Mouse (Mus musculus) frontal cortex, adult (tissue): ENCODE data around the gene Cog1.
"Not testable (repeated sequence)": the region's sequence is repeated elsewhere in the genome, so short reads cannot be mapped to it uniquely, and the experiment has no call there.

Experiments
- ATAC-seq: cut with Nextera tagmentation; 2 replicates; pipeline ENCODE4 v1.9.2; 2017; ENCODE audit warnings: mild to moderate bottlenecking, moderate library complexity, mixed read lengths; ENCODE audit not compliant: low TSS enrichment

The Cog1 gene

DNA sequence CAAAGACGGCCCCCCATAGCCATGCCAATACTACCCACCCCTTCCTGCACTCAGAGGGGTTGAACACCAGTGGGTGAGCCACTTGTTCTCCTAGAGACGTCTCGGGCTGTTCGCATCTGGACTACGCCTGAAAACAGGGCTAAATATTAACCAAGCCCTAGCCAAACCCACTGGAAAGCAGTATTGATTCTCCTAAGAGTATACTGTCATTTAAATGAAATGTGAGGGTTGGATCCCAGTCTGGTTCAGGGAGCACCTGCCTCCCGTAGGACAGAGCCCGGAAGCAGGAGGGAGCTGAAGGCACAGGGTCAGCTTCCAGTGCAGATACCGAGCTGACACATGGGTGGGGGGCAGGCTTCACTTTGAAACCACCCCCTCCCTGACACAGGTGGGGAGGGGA, 17.1 kb upstream of the Cog1 start:
- no peak; the same call in 1 of the 2 replicates for ATAC-seq

DNA sequence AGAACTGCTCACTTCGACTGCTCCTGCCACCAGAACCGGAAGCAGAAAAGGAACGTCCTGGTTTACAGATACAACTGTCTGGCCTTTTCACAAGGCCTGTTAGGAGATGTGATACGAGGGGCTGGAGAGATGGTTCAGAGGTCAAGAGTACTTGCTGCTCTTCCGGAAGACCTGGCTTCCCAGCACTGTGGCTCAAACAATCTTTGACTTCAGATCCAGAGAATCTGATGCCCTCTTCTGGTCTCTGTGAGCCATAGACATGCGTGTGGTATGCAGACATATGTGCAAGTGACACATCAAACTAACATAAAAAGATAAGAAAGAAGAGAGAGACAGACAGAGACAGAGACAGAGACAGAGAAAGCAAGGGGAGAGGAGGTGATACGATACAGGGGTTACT, 16.7 kb upstream of the Cog1 start:
- ATAC-seq = no peak

DNA sequence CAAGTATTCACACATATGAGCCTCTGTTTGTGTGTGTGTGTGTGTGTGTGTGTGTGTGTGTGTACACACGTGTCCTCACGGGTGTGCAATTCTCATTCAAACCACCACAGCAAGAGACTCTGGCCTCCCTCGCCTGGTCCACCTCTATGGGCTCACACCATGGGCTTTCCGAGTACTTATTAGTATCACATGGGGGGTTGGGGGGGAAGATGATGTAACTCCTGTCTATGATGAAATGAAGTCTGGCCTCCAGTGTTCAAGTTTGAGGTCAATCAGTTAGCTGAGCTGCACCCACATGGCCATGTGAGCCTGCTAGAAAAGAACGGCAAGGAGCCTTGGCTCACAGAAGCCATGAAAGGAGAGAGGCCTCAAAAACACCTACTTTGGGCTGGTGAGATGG, 15.6 kb upstream of the Cog1 start:
- no peak for ATAC-seq

DNA sequence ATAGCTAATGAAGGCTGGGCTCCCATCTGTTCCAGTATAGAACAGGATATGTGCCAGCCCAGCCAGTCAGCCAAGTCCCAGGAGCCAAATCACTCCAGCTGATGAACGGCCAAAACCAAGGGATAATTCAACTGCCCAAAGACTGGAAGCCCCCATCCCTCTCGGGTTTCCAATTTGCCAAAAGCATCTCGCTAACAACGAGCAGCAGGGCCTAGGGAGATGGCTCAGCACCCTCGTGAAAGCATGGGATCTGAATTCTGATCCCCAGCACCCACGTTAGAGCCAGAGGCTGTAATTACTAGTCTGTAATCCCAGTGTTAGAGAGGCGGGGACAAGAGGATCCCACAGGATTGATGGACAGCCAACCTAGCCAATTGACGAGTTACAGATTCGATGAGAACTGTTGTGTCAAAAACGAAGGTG, 14.3 kb upstream of the Cog1 start:
- ATAC-seq = no peak

DNA sequence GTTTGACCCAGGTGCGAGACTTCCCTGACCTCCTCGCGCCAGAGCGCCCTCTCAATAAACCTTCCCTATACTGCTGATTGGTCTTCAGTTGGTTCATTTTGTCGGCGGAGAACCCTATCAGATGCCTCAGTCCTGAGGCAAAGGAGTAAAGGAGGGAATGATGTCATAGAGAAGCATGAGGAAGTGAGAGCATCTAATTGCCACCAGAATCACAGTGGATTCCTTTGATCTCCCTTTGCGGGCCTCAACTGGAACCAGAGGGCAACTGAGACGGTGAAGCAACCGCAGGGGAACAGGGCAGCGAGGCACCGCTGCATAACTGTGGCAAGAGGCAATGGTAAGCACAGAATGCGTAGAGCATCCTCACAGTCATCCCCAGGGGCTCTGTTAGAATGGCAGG, 10.3 kb upstream of the Cog1 start:
- no peak for ATAC-seq

DNA sequence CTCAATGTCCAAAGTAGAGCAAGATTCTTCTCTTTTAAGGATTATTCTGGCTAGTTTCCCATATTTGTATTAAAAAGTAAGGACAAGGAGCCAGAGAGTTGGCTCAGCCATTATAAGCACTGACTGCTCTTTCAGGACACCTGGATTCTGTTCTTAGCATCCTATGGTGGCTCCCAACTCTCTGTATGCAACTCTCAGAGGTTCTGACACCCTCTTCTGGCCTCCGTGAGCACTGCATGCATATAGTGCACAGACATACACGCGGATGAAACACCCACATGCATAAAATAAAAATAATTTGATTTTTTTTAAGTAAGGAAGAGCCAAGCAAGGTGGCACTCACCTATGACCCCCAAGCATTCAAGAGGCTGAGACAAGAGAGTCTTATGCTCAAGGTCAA, 3.8 kb upstream of the Cog1 start:
- ATAC-seq = no peak

DNA sequence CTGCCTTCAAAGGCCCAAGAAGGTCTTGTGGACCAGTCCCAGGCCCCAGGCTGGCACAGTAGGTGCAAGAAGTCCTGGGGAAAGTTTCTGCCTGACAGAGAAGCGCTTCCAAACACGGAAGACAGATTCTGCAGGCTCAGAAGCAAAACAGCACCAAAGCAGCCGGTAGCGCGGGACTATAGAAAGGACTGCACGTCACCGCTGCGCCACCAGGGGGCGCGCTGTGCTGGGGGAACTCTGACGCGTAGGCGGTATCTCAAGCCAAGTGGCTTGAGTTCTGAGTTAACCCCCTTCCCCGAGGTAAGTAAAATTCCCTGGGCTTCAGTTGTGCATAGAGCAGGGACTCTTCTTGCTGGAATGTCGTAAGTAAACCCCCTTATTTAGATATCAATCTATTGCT, 817 bp upstream of the Cog1 start:
- no peak for ATAC-seq

DNA sequence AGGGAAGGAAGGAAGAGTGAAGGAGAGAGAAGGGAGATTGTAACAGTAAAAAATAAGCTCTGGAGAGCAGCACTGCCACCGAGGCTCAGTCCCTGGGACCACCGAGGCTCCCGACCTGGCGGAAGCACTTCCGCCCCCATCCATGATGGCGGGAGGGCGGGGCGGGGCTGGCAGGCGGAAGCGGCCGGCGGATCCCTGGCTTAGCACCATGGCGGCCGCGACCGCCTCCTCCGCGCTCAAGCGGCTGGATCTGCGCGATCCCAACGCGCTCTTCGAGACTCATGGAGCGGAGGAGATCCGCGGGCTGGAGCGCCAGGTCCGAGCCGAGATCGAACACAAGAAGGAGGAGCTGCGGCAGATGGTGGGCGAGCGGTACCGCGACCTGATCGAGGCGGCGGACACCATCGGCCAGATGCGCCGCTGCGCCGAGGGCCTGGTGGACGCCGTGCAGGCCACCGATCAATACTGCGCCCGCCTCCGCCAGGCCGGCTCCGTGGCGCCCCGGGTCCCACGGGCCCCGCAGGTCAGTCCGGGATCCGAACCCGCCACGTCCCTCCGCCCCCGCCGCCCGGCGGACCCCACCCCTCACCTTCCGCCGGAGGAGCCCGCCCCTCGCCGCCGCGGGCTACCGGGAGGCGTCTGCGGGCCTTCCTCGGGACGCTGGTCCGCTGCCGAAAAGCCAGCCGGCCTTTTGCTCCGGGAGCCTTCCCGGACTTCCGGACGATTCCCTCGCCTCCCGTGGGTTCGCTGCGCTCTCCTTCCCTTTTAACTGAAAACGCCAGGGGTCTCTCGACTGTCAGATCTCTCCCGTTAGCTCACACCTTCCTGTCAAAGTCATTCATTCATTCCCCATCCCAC, 613 bp downstream of the Cog1 start, which contains the start of gene Slc39a11:
TSS of gene Slc39a11 (minus strand) at position 727 of the 858 bp plus-strand sequence.
- ATAC-seq = peak; percentile 66

DNA sequence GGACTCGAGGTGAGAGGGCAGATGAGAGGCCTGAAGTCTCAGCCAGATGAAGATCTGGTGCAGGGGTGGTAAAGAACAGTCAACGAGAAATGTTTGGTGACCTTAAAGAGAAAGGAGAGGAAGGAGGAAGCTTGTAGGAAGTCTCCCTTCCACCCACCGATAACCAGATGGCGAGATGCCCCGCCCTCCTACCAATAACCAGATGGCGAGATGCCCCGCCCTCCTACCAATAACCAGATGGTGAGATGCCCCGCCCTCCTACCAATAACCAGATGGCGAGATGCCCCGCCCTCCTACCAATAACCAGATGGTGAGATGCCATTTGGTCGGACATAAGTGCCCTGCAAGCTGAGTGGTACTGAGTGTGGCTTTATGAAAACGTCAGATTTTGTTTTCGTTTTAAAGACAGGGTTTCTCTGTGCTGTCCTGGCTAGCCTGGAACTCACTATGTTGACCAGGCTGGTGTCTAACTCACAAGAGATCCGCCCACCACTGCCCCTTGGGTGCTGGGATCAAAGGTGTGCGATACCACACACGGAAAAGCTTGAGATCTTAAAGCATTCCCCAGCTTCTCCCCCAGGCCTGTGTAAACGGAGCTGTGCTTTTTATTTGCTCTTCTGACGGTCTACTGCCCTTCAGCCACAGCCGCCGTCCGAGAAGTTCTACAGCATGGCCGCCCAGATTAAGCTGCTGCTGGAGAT, 2.4 kb downstream of the Cog1 start:
- no peak for ATAC-seq

DNA sequence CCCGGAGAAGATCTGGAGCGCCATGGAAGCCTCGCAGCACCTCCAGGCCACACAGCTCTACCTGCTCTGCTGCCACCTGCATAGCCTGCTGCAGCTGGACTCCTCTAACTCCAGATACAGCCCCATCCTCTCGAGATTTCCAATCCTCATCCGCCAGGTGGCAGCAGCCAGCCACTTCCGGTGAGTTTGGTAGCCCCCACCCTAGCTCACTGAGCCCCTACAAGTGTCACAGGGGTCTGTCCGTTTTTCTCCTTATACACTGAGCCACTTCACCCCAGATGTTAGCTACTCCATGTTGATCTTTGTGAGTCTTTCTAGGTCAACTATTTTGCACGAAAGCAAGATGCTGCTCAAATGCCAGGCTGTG, 2.9 kb downstream of the Cog1 start:
- ATAC-seq = no peak

DNA sequence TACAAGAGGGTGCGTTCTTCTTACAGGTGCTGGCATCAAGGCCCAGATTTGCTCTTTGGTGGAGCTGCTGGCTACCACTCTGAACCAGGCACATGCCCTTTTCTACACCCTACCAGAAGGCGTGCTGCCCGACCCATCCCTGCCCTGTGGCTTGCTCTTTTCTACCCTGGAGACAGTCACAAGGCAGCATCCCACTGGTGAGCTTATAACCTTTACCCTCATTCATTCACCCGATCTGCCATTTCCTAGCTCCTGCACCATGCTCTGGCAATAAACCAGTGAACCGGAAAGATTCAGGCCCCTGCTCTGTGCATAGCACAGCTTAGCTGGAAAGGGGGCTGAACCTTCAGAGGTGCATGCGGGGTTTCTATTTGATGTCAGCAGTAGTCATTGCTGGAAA, 3.5 kb downstream of the Cog1 start:
- ATAC-seq = no peak

DNA sequence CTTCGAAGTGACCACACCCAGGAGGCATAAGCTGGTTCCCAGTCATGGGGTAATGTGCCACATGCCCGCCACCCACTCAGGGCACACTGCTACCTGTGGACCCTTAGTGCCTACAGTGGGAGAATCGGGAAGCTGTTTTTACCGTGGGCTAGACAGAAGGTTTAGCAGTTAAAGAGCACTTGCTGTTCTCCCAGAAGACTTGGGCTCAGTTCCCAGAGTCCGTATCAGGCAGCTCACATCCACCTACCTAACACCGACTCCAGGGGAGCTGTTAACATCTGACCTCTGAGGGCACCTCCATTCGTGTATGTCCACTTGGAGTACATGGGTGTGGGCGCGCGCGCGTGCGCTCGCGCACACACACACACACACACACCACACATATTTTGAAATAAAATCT, 5.1 kb downstream of the Cog1 start:
- no peak for ATAC-seq

DNA sequence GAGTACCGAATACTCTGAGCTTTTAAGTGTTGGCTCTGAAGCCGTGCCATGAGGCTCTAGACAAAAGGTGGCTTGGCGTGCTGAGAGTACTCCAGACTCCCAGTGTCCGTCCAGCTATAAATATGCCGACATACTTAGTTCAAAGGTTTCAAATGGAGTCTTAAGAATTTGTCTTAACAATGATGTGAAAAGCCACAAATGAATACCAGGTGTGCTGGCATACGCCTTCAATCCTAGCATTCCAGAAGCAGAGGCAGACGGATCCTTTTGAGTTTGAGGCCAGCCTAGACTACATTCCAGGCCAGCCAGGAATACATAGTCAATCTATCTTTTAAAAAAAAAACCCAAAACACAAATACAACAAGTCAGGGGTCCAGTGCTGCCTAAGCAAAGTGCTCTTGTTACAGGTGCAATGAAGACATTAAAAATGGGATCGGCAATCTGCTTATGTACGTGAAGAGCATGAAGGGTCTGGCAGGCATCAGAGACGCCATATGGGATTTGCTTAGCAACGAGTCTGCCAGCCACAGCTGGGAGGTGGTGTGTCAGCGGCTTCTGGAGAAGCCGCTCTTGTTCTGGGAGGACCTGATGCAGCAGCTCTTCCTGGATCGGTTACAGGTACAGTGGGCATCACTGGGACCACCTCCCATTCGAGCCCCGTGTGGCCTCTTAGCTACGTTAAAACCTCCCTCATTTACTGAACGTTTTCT, 5.7 kb downstream of the Cog1 start:
- peak; percentile 39 for ATAC-seq

DNA sequence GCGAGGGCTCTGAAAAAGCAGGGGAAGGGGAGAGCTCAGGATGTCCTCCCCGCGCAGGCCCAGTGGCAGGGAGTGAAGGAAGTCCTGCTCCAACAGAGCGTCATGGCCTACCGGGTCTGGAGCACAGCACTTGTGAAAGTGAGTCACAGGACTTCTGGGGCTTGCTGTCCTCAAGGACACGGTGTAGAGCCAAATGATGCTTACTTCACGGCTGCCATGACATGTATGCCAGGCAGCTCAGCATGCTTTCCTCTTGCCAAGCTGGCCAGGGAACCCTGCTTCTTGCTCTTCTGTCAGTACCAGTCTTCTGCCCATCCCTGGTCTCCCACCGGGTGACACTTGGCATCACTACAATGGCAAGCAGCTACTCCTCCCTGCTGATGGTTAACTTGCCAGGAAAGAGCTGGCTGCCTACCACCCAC, 7.6 kb downstream of the Cog1 start:
- ATAC-seq = no peak

DNA sequence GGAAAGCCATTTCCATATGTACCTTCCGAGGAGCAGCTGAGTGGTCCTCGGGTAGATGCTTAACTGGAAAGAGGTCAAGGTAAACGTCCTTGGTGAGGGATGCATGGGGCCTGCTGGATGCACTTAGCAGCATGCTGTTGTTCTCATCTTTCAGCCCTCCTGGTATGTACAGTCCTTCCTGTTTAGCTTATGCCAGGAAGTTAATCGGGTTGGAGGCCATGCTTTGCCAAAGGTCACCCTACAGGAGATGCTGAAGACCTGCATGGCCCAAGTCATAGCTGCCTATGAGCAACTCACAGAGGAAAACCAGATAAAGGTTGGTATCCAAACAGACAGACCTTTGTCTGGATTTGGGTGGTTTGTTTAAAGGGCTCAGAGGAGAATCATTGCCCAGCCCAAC, 8.3 kb downstream of the Cog1 start:
- ATAC-seq = no peak

DNA sequence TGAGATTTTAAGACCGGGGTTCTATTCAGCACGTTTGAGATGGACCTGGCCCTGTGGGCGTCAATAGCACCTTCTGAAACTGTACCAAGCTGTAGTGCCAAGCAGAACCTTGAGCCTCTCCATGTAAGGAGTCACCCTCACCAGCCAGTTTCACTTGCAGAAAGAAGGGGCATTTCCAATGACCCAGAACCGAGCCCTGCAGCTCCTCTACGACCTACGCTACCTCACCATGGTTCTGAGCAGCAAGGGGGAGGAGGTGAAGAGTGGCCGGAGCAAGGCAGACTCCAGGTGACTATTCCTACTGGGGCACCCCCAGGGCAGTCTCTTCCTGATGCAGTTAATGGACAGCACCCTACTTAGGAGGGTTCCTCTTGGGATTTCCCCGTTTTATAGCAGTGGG, 9.3 kb downstream of the Cog1 start:
- ATAC-seq = no peak

DNA sequence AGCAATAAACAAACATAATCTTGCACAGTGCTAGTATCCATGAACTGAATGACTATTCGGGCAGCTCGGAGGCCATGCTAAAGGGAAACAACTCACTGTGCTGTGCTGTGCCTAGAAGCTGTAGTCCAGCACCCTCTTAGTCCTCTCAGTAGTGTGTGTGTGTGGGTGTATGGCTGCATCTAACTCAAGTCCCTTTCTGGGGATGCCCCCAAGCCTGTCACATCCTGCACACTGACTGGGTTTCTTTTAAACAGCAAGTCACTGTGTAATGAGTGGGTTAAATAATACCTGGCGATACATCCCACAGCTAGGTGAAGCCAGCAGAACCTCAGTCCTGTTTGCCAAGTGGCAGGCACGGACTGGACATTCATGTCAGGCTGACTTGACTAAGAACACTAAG, 9.8 kb downstream of the Cog1 start:
- ATAC-seq = no peak

DNA sequence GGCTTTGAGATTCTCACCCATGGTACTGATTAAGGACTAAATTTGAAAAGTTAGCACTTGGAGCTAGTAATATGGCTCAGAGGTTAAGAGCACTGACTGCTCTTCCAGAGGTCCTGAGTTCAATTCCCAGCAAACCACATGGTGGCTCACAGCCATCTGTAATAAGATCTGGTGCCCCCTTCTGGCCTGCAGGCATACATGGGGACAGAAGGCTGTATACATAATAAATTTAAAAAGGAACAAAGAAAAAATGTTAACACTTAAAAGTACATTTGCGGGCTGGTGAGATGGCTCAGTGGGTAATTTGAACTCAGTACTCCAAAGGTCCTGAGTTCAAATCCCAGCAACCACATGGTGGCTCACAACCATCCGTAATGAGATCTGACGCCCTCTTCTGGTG, 11.2 kb downstream of the Cog1 start:
- ATAC-seq = not testable (repeated sequence)

DNA sequence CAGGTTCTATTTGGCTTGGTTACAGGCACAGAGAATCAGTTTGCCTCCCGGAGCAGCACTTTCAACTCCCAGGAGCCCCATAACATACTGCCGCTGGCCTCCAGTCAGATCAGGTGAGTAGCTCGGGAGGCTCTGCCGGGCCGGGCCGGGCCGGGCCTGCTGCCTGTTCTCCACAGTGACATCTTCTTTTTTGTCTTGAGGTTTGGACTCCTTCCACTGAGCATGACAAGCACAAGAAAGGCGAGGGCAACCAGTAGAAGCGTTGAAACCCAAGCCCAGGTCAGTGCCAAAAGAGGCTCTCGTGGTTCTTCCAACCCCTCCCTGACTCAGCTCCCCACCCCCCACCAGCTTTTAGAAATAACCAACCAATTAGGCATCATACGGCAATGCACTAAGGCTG, 12.0 kb downstream of the Cog1 start:
- no peak for ATAC-seq

DNA sequence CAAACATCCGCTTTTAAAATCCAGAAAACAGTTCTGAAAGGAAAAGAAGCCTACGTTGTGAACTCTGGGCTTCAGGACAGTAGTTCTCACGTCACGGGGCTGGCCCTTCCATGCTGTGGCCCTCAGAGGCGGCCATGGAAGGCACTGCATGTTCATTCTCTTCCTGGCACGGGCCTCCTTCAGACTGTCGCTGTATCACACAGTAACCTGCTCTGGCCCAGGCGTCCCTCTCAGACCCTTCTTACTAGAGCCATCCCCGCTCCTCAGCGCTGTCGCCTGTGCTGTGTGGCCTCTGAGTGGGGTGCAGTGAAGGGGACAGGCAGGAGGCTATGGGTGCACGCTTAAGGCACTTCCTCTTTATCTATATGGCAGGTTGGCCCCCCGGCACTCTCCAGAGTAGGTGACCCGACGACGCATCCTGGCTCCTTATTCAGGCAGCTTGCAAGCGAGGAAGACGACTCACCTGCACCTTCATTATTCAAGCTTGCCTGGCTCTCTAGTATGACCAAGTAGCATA, 12.9 kb downstream of the Cog1 start:
- ATAC-seq = no peak

DNA sequence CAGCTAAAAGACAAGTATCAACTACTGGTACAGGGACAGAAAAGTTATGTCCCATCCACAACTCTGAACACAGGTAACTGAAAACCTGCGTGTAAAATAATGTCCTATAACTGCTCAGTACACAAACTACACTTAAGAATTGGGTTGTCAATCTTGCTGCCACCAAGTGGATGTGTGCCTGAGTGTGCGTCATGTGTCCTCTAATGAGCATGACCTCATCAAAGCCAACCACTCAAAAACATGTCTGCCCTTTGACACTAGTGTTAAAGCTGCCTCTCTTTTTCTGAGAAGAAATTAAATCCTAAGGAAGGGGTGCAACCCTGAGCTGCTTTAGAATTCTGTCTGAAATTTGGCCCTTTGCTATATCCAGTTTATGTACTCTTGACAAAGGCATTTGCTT, 15.3 kb downstream of the Cog1 start:
- no peak for ATAC-seq

DNA sequence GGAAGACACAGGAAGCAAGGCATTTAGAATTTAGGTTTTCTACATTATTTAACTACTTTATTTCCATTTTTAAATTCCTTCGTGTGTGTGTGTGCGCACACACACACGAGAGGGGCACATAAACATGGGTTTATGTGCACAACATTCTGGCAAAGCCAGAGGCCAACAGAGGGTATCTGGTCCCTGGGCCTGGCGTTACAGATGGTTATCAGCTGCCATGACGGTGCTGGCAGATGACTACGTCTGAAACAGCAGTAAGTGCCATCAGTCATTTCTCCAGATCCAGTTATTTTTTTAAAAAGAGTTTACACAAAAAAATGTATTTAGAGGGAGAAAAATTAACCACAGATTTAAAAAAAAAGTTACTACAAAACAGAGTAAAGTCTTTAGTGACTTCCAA, 17.2 kb downstream of the Cog1 start:
- no peak for ATAC-seq

DNA sequence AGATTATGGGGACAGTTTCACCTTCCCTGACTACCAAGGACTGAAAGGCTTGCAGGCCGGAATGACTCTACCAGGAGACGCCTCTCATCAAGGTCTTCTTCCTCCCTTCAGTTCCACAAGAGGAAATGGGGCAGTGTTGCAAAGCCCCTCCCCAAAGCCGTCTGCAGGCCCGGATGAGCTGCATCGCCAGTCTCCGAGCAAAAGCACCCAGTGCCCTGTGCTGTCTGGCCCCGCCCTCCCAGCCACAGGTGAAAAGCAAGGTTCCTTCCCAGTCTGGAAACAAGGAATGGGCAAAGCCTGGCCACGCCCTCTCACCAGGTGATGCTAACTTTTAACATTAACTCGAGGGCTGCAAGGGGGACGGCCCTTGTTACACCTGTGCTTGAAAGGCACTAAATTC, 17.7 kb downstream of the Cog1 start:
- ATAC-seq = no peak
